Mouse (Mus musculus) heart, embryonic 12.5 days (tissue): ENCODE measurements at regions not wholly inside any gene's neighbourhood (a gene's known extent, or its start where the extent isn't known, plus 50 kb on each side); places are given as distances from the start of the nearest gene placed in this dataset.

Source experiments
- ATAC-seq: fragments of 200-750 bp; cut with Nextera tagmentation; 2 replicates; pipeline ENCODE4 v1.8.0; 2017; ENCODE audit warnings: moderate TSS enrichment, moderate library complexity; ENCODE audit not compliant: insufficient number of reproducible peaks, low FRiP score
- H3K27ac ChIP-seq: fragments of 300-500 bp; sonication (generic); 2 replicates; pipeline ENCODE4 v1.5.1; 2016; ENCODE audit warnings: mild to moderate bottlenecking, moderate library complexity; ENCODE audit not compliant: poor library complexity, severe bottlenecking
- H3K27me3 ChIP-seq: fragments of 300-500 bp; sonication (generic); replicated peaks from 2 replicates; pipeline ENCODE4 v1.6.1; 2016; ENCODE audit warnings: mild to moderate bottlenecking, moderate library complexity
- H3K36me3 ChIP-seq: fragments of 300-500 bp; sonication (generic); 2 replicates; pipeline ENCODE4 v1.6.1; 2016; ENCODE audit warnings: mild to moderate bottlenecking, moderate library complexity
- H3K4me1 ChIP-seq: fragments of 300-500 bp; sonication (generic); replicated peaks from 2 replicates; pipeline ENCODE4 v1.6.1; 2016; ENCODE audit warnings: mild to moderate bottlenecking
- H3K4me2 ChIP-seq: fragments of 300-500 bp; sonication (generic); 2 replicates; pipeline ENCODE4 v1.6.1; 2016; ENCODE audit warnings: mild to moderate bottlenecking, moderate library complexity
- H3K4me3 ChIP-seq: fragments of 300-500 bp; sonication (generic); 2 replicates; pipeline ENCODE4 v1.5.1; 2016; ENCODE audit warnings: mild to moderate bottlenecking
- H3K9ac ChIP-seq: fragments of 300-500 bp; sonication (generic); 2 replicates; pipeline ENCODE4 v1.6.1; 2016; ENCODE audit warnings: mild to moderate bottlenecking, moderate library complexity
- H3K9me3 ChIP-seq: fragments of 300-500 bp; sonication (generic); replicated peaks from 2 replicates; pipeline ENCODE4 v1.6.1; 2016; ENCODE audit warnings: mild to moderate bottlenecking, moderate library complexity
- WGBS: fragments of 180-500 bp; shearing (Covaris S2); methylation state at CpG from one replicate; pipeline ENCODE4 v1.1.7; 2016; 5-methylcytosine and 5-hydroxymethylcytosine counted together

DNA sequence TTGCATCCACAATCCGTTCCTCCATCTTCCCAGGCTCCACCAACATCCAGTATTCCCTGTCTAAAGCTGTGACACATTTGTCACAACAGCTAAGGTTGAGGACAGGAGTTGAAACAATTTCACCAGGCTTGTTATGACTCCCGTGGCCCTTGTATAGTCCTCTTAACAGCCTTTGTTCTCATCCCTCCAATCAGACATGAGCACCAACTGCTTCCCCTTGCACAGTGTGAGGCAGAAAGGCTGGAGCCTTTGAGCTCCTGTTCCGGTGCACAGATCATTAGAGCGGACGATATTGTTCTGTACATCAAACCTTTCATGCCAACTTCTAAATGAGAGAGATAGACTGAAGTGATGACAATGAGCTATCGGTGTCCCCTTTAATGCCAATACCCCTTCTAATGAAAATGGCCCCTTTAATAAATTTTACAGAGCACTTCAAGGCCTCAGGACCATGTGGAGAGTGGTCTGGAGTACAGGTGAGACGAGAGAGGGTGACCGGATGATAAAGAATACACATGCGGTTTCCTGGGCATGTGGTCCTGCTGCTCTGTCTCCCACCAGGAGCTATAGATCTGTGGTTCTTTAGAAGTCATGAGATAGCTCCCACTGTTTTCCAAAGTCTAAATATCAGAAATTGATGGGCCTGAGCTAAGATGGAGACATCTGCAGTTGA lies 161.8 kb upstream of the Tmco5 start:
- Histone ChIP-seq H3K9ac (no peak overlapping the region), H3K36me3 (no peaks in the 10 kb centered on the region), H3K4me1 (no peaks in the 10 kb centered on the region), H3K4me3 (no peak overlapping the region), H3K9me3 (no peaks in the 10 kb centered on the region), H3K27ac (no peak overlapping the region), H3K27me3 (no peaks in the 10 kb centered on the region), H3K4me2 (no peak overlapping the region)
- 75% methylated on average over 9 of the region's 9 CpGs for WGBS
- no peak for ATAC-seq

DNA sequence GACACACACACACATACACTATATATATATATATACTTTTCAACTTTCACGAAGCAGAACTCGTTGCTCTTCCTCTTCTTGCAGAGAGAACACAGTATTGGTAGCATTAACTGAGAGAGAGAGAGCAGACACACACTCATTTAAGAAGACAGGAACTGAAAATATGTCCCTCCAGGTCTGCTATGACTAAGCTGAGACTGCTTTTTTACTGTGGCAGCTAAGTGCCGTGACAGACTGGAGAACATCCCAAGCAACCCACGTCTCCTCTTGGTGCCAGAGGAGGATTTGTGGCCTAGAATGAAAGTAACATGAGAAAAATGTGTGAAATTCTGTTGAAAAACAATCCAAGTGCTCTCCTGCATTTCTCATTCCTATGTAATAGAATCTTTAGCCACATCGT lies 159.9 kb upstream of the Tmco5 start:
- Histone ChIP-seq H3K4me3 (no peak overlapping the region), H3K4me1 (no peaks in the 10 kb centered on the region), H3K27ac (no peak overlapping the region), H3K4me2 (no peak overlapping the region), H3K27me3 (no peaks in the 10 kb centered on the region), H3K36me3 (no peaks in the 10 kb centered on the region), H3K9me3 (no peaks in the 10 kb centered on the region), H3K9ac (no peak overlapping the region)
- WGBS: 84% methylated on average over 5 of the region's 5 CpGs
- no peak for ATAC-seq

GRCm38 (mm10) chr2:116727591-116727990 lies 150.9 kb upstream of the Tmco5 start:
- WGBS: 50% methylated on average over 1 of the region's 1 CpGs
- no peaks in the 10 kb centered on the region for H3K27me3 ChIP-seq
- no peaks in the 10 kb centered on the region for H3K9me3 ChIP-seq
- no peak overlapping the region for H3K4me3 ChIP-seq
- no peak overlapping the region for H3K4me2 ChIP-seq
- no peak overlapping the region for H3K27ac ChIP-seq
- H3K4me1 ChIP-seq: no peaks in the 10 kb centered on the region
- H3K36me3 ChIP-seq: no peaks in the 10 kb centered on the region
- no peak for ATAC-seq
- H3K9ac ChIP-seq: no peak overlapping the region

DNA sequence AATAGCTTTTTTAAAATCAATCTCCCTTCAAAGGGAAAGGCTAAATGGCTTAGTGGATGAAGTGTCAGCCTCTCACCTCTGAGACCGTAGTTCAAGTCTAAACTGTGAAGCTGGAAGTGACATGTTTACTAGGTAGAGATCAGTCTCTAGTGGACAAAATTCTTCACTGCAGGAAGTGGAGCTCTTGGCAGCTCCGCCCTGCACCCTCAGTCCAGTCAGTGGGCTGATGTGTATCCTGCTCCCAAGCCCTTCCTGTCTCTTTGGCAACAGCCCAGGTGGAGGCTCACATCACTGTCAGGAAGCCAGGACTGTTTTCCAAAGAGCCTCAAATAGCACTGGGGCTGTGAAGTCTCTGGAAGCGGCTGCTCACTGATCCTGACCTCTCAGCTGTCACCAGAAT lies 142.8 kb upstream of the Tmco5 start:
- Histone ChIP-seq H3K36me3 (no peaks in the 10 kb centered on the region), H3K9me3 (no peaks in the 10 kb centered on the region), H3K9ac (no peak overlapping the region), H3K4me2 (no peak overlapping the region), H3K27ac (no peak overlapping the region), H3K4me1 (peaks cover 4% of the 10 kb centered on the region), H3K4me3 (no peak overlapping the region), H3K27me3 (no peaks in the 10 kb centered on the region)
- ATAC-seq: peak; percentile 74
- WGBS: 30% methylated on average over 3 of the region's 3 CpGs

GRCm38 (mm10) chr2:116768459-116769047 lies 109.9 kb upstream of the Tmco5 start:
- Histone ChIP-seq H3K36me3 (no peaks in the 10 kb centered on the region), H3K27ac (no peak overlapping the region), H3K9ac (no peak overlapping the region), H3K4me2 (peak overlapping the region; percentile 46), H3K27me3 (peaks cover 31% of the 10 kb centered on the region), H3K9me3 (no peaks in the 10 kb centered on the region), H3K4me3 (no peak overlapping the region), H3K4me1 (0 out of 2 replicates have a peak, but pooled peaks cover 8% of the 10 kb centered on the region)
- ATAC-seq: no peak
- 54% methylated on average over 15 of the region's 15 CpGs for WGBS

- no peak overlapping the region for H3K4me2 ChIP-seq
- H3K4me1 ChIP-seq: 0 out of 2 replicates have a peak, but pooled peaks cover 8% of the 10 kb centered on the region
- 73% methylated on average over 4 of the region's 4 CpGs for WGBS
- H3K27me3 ChIP-seq: peaks cover 31% of the 10 kb centered on the region
- no peaks in the 10 kb centered on the region for H3K36me3 ChIP-seq
- ATAC-seq: no peak
- no peak overlapping the region for H3K4me3 ChIP-seq
- no peak overlapping the region for H3K27ac ChIP-seq
- H3K9me3 ChIP-seq: no peaks in the 10 kb centered on the region
- H3K9ac ChIP-seq: no peak overlapping the region
These were observed 109.3 kb upstream of the Tmco5 start for GRCm38 (mm10) chr2:116769186-116769585.

GRCm38 (mm10) chr2:116772569-116772968 lies 105.9 kb upstream of the Tmco5 start:
- Histone ChIP-seq H3K4me1 (0 out of 2 replicates have a peak, but pooled peaks cover 8% of the 10 kb centered on the region), H3K27ac (no peak overlapping the region), H3K36me3 (no peaks in the 10 kb centered on the region), H3K9ac (no peak overlapping the region), H3K4me2 (no peak overlapping the region), H3K27me3 (peaks cover 30% of the 10 kb centered on the region), H3K9me3 (no peaks in the 10 kb centered on the region), H3K4me3 (no peak overlapping the region)
- 87% methylated on average over 6 of the region's 6 CpGs for WGBS
- no peak for ATAC-seq

- H3K9ac ChIP-seq: no peak overlapping the region
- WGBS: 60% methylated on average over 2 of the region's 2 CpGs
- no peak overlapping the region for H3K4me2 ChIP-seq
These were observed 78.3 kb upstream of the Tmco5 start for GRCm38 (mm10) chr2:116800141-116800540.

DNA sequence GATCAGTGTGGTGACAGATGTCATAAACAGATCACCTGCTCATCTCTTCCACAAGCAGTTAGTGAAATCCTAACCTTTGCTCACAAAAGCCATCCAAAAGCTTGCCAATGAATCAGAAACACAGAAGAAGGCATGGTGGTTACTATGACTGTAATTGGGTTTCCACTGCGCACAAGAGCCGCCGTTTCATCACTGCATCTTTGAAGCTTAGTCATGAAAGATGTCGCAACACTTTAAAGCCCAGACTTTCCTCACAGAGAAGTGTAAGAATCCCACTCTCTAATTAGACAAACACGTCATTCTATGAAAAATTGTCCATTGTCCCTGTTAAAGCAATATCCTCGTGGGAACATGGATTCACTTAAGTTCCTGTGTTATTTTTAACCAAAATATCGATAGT lies 76.9 kb upstream of the Tmco5 start:
- ATAC-seq: no peak

More at GRCm38 (mm10) chr2:116800141-116800540, 78.3 kb upstream of the Tmco5 start:
- ATAC-seq: no peak
- H3K4me3 ChIP-seq: no peak overlapping the region
- no peaks in the 10 kb centered on the region for H3K36me3 ChIP-seq
- no peaks in the 10 kb centered on the region for H3K9me3 ChIP-seq
- no peaks in the 10 kb centered on the region for H3K4me1 ChIP-seq
- no peak overlapping the region for H3K27ac ChIP-seq
- no peaks in the 10 kb centered on the region for H3K27me3 ChIP-seq

DNA sequence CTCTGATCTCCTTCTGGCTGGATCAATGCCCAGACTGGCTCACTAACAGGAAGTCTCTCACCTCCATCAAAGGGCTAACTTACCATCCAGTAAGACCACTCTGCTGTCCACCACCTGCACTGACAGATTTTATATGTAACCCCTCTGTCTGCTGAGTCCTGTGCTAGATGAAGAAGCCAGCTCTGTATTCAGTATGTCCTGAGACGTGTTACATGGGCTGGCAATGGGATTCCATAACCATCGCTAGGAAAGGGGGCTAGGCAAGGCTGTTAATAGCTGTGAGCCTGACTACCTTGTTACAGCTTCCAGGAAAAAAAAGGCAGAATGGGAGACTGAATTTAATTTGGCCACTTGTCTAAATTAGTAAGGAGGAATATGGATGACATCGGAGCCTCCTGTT lies 71.3 kb upstream of the Tmco5 start:
- ATAC-seq: no peak
- H3K36me3 ChIP-seq: no peaks in the 10 kb centered on the region
- no peak overlapping the region for H3K4me3 ChIP-seq
- no peaks in the 10 kb centered on the region for H3K9me3 ChIP-seq
- H3K4me2 ChIP-seq: no peak overlapping the region
- WGBS: 89% methylated on average over 3 of the region's 3 CpGs
- H3K4me1 ChIP-seq: no peaks in the 10 kb centered on the region
- no peaks in the 10 kb centered on the region for H3K27me3 ChIP-seq
- no peak overlapping the region for H3K9ac ChIP-seq
- H3K27ac ChIP-seq: no peak overlapping the region

More for the DNA sequence above, 76.9 kb upstream of the Tmco5 start:
- Histone ChIP-seq H3K9ac (no peak overlapping the region), H3K9me3 (no peaks in the 10 kb centered on the region), H3K4me1 (no peaks in the 10 kb centered on the region), H3K27ac (no peak overlapping the region), H3K36me3 (no peaks in the 10 kb centered on the region), H3K4me2 (no peak overlapping the region), H3K4me3 (no peak overlapping the region), H3K27me3 (no peaks in the 10 kb centered on the region)
- WGBS: 78% methylated on average over 7 of the region's 7 CpGs

- Histone ChIP-seq H3K4me2 (no peak overlapping the region), H3K9ac (no peak overlapping the region), H3K4me1 (no peaks in the 10 kb centered on the region), H3K27me3 (no peaks in the 10 kb centered on the region), H3K9me3 (no peaks in the 10 kb centered on the region), H3K4me3 (no peak overlapping the region), H3K36me3 (no peaks in the 10 kb centered on the region), H3K27ac (no peak overlapping the region)
- WGBS: 82% methylated on average over 7 of the region's 7 CpGs
- ATAC-seq: no peak
These were observed 70.9 kb upstream of the Tmco5 start for GRCm38 (mm10) chr2:116807636-116808035.

DNA sequence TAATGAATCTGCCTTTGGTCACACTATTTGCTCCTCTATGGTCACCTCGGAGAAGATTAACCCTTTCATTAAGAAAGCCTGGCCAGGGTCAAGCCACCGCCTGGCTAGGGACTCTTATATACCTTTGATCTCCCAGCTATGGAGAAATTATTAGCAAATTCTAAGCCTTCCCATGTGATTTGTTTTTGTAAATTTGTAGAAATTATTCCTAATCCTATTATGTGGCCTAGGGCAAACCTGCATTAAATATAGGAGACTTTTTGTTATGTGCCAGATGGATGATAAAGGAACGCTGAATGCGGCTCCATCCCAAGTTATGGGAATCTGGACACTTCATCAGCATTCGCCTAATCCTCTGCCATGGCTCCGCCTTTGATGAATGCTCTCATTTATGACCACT lies 70.4 kb upstream of the Tmco5 start:
- H3K4me3 ChIP-seq: no peak overlapping the region
- H3K9me3 ChIP-seq: no peaks in the 10 kb centered on the region
- H3K9ac ChIP-seq: no peak overlapping the region
- no peak overlapping the region for H3K27ac ChIP-seq
- H3K4me1 ChIP-seq: peaks cover 2% of the 10 kb centered on the region; the same call in 1 of the 2 replicates
- no peaks in the 10 kb centered on the region for H3K36me3 ChIP-seq
- no peak for ATAC-seq
- no peaks in the 10 kb centered on the region for H3K27me3 ChIP-seq
- H3K4me2 ChIP-seq: no peak overlapping the region
- 85% methylated on average over 6 of the region's 6 CpGs for WGBS
